Mouse (Mus musculus) CD4-positive, CD25-positive, alpha-beta regulatory T cell, adult 2 months (primary cell): ENCODE data around the gene Mrpl11.
"Not testable (repeated sequence)": the region's sequence is repeated elsewhere in the genome, so short reads cannot be mapped to it uniquely, and the experiment has no call there.

Experiments
- DNase-seq: peaks from one replicate; pipeline ENCODE4 v3.0.0-alpha.2; 2012; ENCODE audit warnings: low read depth, low spot score

The Mrpl11 gene

DNA sequence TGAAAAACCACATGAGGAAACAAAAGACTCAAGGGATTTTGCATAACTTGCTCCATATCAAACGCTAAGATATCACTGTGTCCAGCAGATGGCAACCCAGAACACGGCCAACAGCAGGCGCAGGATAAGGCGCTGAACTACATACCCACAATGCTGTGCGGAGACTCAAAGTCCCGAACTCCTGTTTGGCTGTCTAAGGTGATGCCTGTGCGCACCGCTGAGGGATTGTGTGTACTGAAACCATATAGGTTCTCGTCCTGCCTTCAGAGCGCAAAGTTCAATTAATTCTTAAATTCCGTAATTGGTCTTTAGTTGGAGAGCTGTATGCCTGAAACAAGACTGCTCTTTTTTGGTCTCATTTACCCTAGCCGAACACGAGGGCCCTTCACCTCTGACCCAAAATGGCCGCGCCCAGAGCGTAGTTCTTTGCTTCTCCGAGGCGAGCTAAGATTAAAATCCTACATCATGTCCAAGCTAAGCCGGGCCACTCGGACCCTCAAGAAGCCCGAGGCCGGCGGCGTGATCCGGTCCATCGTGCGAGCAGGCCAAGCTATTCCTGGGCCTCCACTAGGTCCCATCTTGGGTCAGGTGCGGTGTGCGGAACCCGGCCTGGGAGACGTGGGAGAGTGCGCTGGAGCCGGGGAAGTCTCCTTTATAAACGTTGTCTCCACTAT, at the start of gene Mrpl11:
Gene Mrpl11, plus strand, starts transcription at position 220 of the 674 bp plus-strand sequence.
- peak; percentile 96 for DNase-seq

- DNase-seq, result no peak
Observed at GRCm38 (mm10) chr19:4915924-4916603, 45.9 kb upstream of the Mrpl11 start.

GRCm38 (mm10) chr19:4916827-4917226, 45.1 kb upstream of the Mrpl11 start:
- no peak for DNase-seq

DNA sequence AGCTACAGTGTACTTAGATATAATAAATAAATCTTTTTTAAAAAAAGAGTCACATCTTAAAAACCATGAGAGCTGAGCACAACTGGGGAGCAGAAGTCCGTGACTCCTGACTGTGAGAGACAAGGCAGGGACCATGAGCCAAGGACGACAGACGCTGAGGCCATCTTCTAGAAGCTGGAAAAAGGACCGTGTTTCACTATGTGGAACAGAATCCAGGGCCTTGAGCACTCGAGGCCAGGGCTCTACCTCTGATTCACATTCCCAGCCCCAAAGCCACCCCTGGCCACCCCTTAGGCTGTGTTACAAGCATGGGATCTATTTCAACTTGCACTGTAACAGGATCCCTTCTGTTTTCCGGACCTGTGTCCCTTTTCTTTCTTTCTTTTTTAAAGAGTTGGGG, 42.3 kb upstream of the Mrpl11 start:
- no peak for DNase-seq

GRCm38 (mm10) chr19:4925121-4925860, 36.7 kb upstream of the Mrpl11 start:
- DNase-seq, result no peak

GRCm38 (mm10) chr19:4927904-4928531, 33.9 kb upstream of the Mrpl11 start, which contains the start of gene Dpp3:
Gene Dpp3 (minus strand): TSS chr19:4928287.
- DNase-seq, result peak; percentile 97

- DNase-seq, result no peak
Observed at GRCm38 (mm10) chr19:4928781-4929180, 33.2 kb upstream of the Mrpl11 start.

- no peak for DNase-seq
Observed at GRCm38 (mm10) chr19:4936896-4937295, 25.1 kb upstream of the Mrpl11 start.

- no peak for DNase-seq
Observed at GRCm38 (mm10) chr19:4937444-4938310, 24.3 kb upstream of the Mrpl11 start.

- DNase-seq, result peak; percentile 81
Observed at GRCm38 (mm10) chr19:4942551-4943252, 19.2 kb upstream of the Mrpl11 start, which contains the start of gene Peli3. Gene Peli3 (minus strand): TSS chr19:4943127.

- no peak for DNase-seq
Observed at GRCm38 (mm10) chr19:4943253-4943588, 18.7 kb upstream of the Mrpl11 start.

- no peak for DNase-seq
Observed at GRCm38 (mm10) chr19:4945540-4945939, 16.4 kb upstream of the Mrpl11 start.

GRCm38 (mm10) chr19:4948641-4949040, 13.3 kb upstream of the Mrpl11 start:
- DNase-seq, result not testable (repeated sequence)

GRCm38 (mm10) chr19:4968236-4968635, 6.3 kb downstream of the Mrpl11 start:
- peak; percentile 62 for DNase-seq

DNA sequence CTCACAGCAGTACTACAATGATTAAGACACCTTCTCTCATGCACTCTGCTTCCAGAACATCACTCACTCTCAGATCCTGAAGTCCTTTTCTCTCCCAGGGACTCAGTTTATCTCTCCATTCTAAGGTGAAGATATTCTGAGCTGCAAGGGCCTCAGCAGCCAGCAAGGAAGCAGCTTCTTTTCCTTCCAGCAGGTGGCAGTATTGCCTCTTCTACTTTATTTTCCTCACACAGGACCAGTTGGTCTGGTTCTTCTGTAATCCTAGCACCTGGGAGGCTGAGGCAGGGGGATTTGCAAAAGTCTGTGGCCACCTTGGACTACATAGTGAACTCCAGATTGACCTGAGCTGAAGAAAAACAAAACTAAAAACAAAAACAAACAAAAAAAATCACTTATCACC, 19.8 kb downstream of the Mrpl11 start:
- peak; percentile 86 for DNase-seq

- peak; percentile 84 for DNase-seq
Observed at GRCm38 (mm10) chr19:4989013-4989412, 27.1 kb downstream of the Mrpl11 start.

- DNase-seq, result no peak
Observed at GRCm38 (mm10) chr19:4989434-4990255, 27.7 kb downstream of the Mrpl11 start.

GRCm38 (mm10) chr19:4990256-4990625, 28.3 kb downstream of the Mrpl11 start, which contains the start of gene Npas4:
Gene Npas4 (minus strand): TSS chr19:4990316.
- no peak for DNase-seq

- DNase-seq, result peak; percentile 19
Observed at GRCm38 (mm10) chr19:4990716-4991115, 28.8 kb downstream of the Mrpl11 start.
